Mouse (Mus musculus) gonadal fat pad, adult 2 months (tissue): ENCODE measurements around the gene Cdc42bpg. TPM values are rescaled to one million over a fixed set of nuclear protein-coding genes. Genes with fewer than 3 reads are reported as not detected.

Experiments
- DNase-seq: peaks from one replicate; pipeline ENCODE4 v3.0.0-alpha.2; 2012; ENCODE audit warnings: low read depth
- polyA plus RNA-seq: library from polyadenylated mRNA; depleted of rRNA; stranded (reverse); fragments of >200 nt; gene quantifications from 2 replicates; pipeline ENCODE4 v1.2.3, GENCODE M21; 2012; rRNA removed

Gene Cdc42bpg
- 16.2 and 16.6 TPM in 2 replicates for polyA plus RNA-seq

GRCm38 (mm10) chr19:6306137-6306551, at the start of gene Cdc42bpg:
Gene Cdc42bpg, plus strand, starts transcription at chr19:6306456.
- DNase-seq = peak; percentile 28

- DNase-seq = no peak
These were observed 45.8 kb upstream of the Cdc42bpg start for GRCm38 (mm10) chr19:6260428-6260827.

GRCm38 (mm10) chr19:6260946-6261345, 45.3 kb upstream of the Cdc42bpg start:
- DNase-seq = no peak

- DNase-seq = no peak
These were observed 44.9 kb upstream of the Cdc42bpg start for GRCm38 (mm10) chr19:6261379-6261778.

GRCm38 (mm10) chr19:6262222-6262621, 44.0 kb upstream of the Cdc42bpg start:
- no peak for DNase-seq

- DNase-seq = no peak
These were observed 43.3 kb upstream of the Cdc42bpg start for GRCm38 (mm10) chr19:6262839-6263433.

GRCm38 (mm10) chr19:6264200-6264599, 42.1 kb upstream of the Cdc42bpg start:
- DNase-seq = no peak

- DNase-seq = no peak
These were observed 41.3 kb upstream of the Cdc42bpg start for GRCm38 (mm10) chr19:6264945-6265344.

- DNase-seq = no peak
These were observed 40.5 kb upstream of the Cdc42bpg start for GRCm38 (mm10) chr19:6265727-6266182.

GRCm38 (mm10) chr19:6267306-6268169, 38.7 kb upstream of the Cdc42bpg start:
- no peak for DNase-seq

GRCm38 (mm10) chr19:6268170-6268528, 38.1 kb upstream of the Cdc42bpg start:
- no peak for DNase-seq

- DNase-seq = no peak
These were observed 37.6 kb upstream of the Cdc42bpg start for GRCm38 (mm10) chr19:6268670-6269132.

- no peak for DNase-seq
These were observed 36.3 kb upstream of the Cdc42bpg start for GRCm38 (mm10) chr19:6269798-6270475.

GRCm38 (mm10) chr19:6270661-6271060, 35.6 kb upstream of the Cdc42bpg start:
- DNase-seq = no peak

- no peak for DNase-seq
These were observed 35.0 kb upstream of the Cdc42bpg start for GRCm38 (mm10) chr19:6271206-6271605.

GRCm38 (mm10) chr19:6272053-6272452, 34.2 kb upstream of the Cdc42bpg start:
- no peak for DNase-seq

GRCm38 (mm10) chr19:6272738-6273137, 33.5 kb upstream of the Cdc42bpg start:
- no peak for DNase-seq

- DNase-seq = no peak
These were observed 32.7 kb upstream of the Cdc42bpg start for GRCm38 (mm10) chr19:6273592-6273991.

- DNase-seq = no peak
These were observed 32.2 kb upstream of the Cdc42bpg start for GRCm38 (mm10) chr19:6273998-6274608.

- DNase-seq = no peak
These were observed 30.4 kb upstream of the Cdc42bpg start for GRCm38 (mm10) chr19:6275740-6276389.
